Mouse (Mus musculus) liver, adult 2 months (tissue): ENCODE measurements around the gene Calcoco1.

Experiments used
- CTCF ChIP-seq: fragments of 200-500 bp; IDR thresholded peaks from 2 replicates; pipeline ENCODE4 v1.5.1; 2011; ENCODE audit warnings: low read depth, low read length, control low read depth
- POLR2A ChIP-seq: fragments of 200-500 bp; IDR thresholded peaks from 2 replicates; pipeline ENCODE4 v1.6.1; 2011; ENCODE audit warnings: low read length, control low read depth; ENCODE audit not compliant: insufficient read depth; ENCODE audit errors: extremely low read depth

DNA sequence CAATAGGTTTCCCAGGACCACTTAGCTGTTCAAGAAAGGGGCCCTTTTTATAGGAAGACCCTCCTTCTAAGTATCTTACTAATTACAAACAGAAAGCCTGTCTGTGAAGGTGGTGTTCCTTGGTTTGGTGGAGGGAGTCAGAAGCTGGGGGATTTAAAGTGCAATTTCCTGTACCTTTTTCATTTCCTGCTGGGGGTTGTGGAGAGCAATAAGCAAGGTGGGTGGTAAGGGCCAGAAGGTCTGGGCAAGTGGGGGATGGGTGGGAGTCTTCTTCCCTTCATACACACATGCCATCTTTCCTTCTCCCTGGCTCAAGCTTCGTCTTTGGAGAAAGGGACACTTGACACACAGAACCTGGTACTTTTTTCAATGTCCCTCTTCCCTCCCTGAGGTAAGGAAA lies 30.2 kb upstream of the Calcoco1 start:
- no peak for TF ChIP-seq POLR2A
- no peak for TF ChIP-seq CTCF
